Mouse (Mus musculus) CD8-positive naive resting alpha-beta T cell, adult 2 months (primary cell): ENCODE results near the gene Pwp2.
"Not testable (repeated sequence)": the region's sequence is repeated elsewhere in the genome, so short reads cannot be mapped to it uniquely, and the experiment has no call there.

Source experiments
- DNase-seq, 2 experiments: peaks; one replicate each; pipeline ENCODE4 v3.0.0; 2022; ENCODE audit warnings: low read depth in 2 of 2, low spot score in 2 of 2

Pwp2 gene

DNA sequence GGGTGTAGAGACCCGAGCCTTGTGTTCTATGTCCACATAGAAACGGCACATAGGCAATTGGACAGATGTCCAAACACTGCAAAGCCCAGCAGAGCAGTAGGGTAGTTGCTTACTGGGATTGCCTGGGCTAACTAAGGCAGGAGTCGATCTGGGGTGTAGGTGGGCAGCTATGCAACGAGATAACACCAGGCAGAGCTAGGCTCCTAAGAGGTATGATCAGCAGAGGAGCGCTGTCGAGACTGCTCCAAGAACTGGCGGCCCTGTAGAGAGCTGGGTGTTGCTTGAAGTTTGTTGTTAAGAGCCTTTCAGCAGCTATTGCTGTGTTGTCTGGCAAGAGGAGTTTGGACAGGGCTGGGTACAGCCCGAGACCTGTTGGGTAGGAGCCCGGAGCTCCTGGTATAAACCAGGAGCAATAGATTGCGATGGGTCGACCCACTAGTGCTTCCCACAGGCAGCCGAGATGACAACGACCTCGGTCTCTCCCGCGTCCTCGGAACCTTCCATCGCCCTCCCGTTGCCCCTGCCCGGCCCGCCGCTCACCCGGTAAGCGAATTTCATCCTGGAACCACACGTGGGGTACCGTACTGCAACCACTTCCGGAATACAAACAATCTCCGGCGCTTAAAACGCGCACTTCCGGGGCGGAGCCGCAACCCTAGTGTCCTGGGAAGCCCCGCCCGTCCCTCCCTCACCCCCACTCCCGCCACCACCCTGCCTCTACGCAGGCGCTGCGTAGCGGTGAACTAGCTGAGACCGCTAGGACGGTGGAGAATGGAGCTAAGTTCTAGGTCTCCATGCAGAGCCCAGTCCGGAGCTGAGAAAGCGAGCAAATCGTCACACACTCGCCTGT, at the start of gene Pwp2:
Pwp2 (minus strand) TSS at position 619 of the 850 bp plus-strand sequence.
- peak; percentile 83 to 87 for DNase-seq

DNA sequence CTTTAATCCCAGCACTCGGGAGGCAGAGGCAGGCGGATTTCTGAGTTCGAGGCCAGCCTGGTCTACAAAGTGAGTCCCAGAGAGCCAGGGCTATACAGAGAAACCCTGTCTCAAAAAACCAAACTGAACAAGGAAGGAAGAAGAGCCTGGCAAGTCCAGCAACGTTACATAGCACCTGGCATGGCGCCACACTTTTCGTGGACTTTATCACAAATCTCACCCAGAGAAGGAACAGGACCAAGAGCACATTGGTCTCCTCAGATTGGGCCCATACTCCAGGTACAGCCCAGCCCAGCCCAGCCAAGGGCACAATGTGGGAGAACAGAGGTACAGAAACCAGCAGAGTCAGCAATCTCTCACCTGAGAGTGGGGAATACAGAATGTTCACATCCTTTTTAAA, 48.8 kb upstream of the Pwp2 start:
- DNase-seq, result no peak

DNA sequence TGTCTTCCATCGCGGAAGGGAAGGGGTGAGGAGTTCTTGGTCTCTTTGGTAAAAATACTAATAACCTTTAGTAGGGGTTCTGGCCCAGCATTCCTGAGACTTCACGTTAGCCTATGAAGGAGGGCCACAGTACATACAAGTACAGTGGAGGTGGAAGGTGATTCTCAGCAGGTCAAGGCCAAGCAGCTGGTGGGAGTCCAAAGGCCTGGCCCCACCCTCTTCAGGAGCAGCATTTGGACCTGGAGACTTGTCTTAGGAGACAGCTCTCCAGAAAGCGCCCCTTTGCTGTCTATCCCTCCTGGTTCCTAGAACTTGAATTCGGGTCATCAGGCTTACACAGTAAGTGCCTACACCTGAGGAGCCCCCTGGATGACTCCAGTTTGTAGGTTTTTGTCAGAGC, 48.2 kb upstream of the Pwp2 start:
- DNase-seq, result no peak

DNA sequence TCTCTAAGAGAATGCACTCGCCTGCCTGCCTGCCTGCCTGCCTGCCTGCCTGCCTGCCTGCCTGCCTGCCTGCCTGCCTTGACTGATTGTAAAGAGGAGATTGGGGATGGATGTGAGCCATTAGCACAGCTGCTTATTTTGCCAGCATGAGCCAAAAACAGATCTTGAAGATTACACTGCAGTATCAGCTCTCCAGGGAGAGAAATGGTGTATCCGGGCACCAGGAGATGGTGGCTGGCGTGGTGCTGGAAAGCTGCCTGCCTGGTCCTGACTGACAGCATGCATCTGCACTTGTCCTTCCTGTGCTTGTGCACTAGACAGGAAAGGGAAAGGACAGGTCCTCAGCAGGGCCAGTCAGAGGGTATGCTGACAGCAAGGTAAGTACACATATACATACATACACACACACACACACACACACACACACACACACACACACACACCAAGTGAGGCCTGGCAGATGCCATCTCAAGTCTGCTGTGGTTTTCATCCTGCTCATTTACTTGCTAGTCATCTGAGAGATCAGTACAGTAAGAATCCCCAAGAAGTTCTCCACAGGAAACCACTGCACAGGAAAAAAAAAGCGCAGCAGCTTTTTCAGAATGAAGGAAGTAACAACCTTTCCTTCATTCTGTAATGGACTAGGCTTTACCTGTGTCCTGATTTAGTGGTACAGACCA, 47.5 kb upstream of the Pwp2 start:
- DNase-seq, result no peak

DNA sequence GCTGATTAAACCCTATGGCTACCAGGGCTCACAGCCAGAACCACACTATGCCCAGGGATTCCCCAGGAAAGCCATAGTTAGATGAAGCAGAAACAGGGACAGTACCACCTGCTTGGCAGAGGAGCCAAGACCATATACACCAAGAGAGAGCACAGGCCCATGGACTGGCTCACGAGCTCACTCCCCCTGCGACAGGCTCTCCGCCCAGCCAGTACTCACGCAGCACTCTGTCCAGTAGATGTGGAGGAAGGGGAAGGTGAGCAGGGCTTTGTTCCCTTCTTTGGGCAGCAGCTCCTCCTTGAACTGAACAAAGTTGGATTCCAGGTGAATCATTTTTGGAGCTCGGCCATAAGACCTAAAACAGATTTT, 43.6 kb upstream of the Pwp2 start:
- DNase-seq, result no peak

DNA sequence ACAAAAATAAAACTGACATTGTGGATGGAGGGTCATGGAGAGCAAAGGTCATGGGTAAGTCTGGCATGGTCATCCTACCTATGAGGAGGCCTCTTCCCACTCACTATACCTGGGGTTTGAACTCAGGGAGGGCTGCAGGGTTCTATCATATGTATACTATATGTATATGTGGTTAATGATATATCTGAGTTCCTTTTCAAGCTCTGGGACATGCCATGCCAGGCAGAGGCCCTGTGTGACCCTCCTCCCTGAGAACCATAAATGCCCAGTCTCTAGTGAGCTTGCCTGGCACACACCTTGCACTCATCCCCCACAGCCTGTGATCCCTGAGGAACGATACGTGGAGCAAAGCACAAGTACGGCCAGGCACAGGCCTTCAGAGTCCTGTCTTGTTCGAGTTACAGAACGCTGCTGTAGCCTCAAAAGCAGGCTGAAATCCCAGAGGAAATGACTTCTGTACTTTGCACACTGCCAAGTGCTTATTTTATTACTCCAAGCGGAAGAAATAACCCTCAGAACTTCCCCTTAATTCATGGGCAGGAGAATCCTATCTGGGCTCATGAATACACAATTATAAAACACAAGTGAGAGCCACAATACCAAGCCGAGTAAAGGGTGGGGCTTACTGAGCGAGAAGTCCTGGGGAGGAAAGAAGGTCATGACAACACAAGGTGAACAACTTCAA, 43.1 kb upstream of the Pwp2 start:
- DNase-seq, result no peak

DNA sequence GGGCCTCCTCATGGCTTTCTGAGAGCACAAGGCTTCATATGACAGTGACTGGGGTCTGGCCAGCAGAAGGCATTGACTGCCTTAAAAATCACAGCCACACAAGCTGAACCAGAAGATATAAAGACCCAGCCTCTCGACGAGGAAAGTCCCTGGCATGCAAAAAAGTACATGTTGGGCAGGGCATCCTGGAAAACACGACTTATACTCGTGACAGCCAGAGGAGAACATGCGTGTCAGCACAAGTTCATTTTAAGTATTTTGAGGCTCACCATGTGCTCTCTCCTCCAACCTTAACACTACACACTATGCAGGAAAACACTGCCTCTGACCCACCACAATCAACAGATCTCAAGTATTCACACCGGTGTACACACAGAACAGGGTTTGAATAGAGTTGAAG, 39.2 kb upstream of the Pwp2 start:
- DNase-seq, result no peak

DNA sequence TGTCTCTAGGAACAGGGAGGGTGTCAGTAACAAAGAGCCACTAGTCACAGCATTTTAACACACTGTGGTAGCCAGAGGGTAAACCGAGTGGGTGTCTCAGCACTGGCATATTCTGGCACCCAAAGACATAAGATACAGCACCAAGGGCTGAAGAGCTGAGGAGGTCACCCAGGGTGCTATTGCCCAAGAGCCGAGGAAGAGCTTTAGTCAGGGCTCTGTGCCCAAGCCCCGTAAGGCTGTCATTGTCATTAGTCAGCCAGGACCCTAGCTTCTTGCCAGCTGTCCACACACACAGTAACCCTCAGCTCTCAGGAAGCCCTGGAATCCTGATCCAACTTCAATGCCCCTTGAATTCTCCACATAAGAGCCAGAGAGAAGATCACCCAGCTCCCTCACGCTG, 38.0 kb upstream of the Pwp2 start:
- no peak for DNase-seq

DNA sequence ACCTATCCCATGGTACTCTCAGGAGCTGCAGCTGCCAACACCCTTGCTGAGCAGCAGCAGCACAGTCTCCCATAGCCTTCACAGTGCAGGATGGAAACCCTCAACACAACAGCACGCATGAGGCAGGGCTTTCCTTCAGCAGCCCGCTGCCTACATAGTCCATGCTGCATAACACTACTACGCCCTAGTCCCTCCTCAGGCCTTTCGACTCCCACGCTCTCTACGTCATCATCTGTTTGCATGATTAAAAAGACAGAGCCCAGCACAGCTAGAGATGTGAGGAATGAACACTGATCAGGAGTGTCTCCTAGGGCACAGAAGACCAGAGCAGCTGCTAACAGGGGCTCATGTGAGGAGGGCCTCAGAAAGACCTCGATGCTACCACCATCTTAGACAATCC, 36.4 kb upstream of the Pwp2 start:
- no peak for DNase-seq

DNA sequence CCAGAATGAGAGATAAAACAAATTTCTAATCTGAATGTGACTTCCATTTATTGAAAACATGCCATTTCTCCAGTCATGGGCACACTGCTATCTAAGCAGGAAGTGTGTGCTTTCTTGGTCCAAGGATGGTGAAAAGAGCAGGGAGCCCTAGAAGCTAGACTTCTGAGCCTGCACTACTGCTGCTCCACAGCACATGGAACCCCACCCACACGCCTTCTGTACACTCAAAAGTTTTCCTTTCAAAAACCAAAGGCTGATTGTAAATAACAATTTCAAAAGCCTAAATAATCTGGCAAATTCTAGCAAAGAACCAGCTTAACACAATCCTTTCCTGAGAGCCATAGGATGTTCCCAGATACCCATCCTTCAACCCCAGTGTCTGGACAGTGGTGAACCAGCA, 34.6 kb upstream of the Pwp2 start:
- DNase-seq, result no peak

DNA sequence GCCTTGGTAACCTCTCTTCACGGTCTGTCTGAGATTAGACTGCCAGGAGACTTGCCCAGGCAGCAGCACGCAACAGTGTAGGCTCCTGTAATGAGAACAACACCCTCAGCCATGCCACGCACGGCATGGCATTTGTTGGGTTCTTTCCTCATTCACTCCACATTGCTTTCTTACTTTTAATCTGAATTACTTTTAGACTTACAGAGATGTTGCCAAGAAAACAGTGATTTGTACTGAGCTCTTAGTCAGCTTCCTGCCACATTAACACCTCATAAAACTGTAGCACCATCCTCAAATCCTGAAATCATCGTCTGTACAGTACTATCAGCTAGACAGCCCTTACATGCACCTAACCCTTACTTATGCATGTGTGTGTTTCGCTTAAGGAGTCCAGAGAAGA, 33.6 kb upstream of the Pwp2 start:
- no peak for DNase-seq

DNA sequence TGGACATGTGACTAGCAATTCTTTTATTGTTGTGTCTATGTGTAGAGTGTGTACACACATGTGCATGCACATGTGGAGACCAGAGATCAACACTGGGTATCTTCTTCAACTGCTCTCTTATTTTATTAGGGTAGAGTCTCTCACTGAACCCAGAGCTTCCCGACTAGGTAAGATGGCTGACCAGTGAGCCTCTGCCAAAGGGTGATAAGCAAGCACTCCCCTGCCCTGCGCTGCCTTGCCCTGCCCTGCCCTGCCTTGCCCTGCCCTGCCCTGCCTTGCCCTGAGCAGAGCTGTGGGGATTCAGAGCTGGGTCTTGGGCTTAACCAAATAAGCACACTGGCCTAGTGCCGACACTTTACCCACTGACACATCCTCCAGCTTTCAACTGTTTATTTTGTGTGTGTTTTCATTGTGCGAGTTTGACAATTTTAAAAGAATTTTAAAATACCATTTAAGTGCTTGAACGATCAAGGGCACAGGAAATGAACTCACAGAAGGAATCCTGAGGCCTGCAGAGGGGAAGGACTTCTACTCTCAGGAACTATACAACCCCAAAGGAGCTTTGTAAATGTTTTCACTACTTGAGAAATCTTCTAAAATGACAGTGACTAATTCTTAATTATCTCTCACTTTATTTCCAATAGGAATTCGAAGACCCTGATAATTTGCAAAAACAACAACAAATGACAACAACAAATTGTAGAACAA, 31.6 kb upstream of the Pwp2 start:
- DNase-seq, result no peak

DNA sequence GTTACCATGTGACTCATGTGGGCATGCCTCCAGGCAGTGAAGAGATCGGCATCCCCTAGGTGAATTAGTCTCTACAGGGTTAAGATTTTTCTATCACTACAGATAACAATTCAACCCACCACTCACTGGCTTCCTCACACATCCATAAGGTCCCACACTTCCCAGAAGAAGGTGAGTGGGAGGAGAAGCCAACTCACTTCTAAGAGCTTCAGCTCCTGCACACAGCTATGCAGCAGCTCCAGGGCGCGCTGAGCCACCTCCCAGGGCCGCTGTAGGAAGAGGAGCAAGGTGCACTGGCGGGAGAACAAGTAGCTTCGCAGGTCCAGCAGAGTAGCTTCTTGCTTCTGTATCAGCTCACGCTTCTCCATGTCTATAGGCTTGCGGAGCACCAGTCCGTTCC, 29.4 kb upstream of the Pwp2 start:
- DNase-seq, result no peak

DNA sequence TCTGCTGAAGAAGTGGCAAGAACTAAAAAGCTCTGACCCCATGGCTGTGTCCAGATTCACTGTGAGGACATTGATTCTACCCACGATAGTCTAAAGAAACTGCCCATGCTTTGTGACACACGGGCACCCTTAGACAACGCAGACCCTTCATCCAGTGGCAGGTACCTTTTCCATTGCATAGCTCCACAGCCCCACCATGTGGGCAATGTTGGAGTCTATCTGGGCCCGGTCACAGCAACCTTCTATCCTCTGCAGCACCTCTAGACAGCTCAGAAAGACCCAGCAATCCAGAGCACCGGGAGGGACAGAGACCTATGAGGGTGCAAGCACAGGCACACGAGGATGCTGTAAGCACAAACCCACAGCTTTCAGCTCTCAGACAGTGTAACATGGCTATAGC, 26.4 kb upstream of the Pwp2 start:
- no peak for DNase-seq

DNA sequence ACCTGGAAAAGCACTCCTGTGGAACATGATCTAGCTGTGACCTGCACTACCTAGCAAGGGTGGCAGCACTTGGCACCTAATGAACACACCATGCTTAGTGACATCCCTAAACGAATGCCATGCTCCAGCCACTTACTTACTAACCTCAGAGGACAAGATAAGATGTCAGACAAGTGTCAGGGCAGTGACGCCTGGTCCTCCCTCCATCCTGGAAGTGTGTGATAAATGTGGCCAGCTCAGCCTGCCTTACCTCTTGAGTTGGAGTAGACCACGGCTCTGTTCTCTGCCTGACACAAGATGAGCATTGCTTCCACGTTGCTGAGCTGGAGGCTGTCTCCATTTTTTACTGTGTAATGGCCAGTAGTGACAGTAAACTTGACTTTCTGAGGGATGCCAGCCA, 16.2 kb upstream of the Pwp2 start:
- DNase-seq, result no peak

DNA sequence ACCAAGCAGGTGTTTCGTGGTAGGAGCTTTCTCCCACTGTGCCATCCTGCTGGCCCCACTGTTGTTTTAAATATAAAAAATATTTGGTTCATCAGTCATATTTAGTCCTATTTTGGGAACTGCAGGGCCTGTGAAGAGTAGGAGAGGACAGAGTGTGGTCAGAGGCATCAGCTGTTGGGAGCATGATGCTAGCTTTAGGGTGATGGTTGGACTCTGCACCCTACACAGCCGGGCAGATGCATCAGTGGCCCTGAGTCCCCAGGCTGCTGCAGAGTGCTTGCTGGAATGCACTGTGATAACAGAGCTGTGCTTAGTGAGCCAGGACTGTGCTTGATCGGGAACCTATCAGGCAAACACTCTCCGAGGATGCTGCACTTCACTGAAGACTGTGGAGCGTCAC, 8.0 kb upstream of the Pwp2 start:
- no peak for DNase-seq

DNA sequence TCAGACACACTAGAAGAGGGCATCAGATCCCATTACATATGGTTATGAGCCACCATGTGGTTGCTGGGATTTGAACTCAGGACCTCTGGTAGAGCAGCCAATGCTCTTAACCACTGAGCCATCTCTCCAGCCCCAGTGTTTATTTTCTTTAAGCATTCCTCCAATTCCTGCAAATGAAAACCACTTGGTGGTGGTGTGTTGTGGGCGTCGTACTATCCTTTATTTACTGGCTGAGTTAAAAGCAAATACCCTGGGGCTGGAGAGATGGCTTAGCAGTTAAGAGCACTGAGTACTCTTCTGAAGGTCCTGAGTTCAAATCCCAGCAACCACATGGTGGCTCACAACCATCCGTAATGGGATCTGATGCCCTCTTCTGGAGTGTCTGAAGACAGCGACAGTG, 1.1 kb upstream of the Pwp2 start:
- not testable (repeated sequence) for DNase-seq

DNA sequence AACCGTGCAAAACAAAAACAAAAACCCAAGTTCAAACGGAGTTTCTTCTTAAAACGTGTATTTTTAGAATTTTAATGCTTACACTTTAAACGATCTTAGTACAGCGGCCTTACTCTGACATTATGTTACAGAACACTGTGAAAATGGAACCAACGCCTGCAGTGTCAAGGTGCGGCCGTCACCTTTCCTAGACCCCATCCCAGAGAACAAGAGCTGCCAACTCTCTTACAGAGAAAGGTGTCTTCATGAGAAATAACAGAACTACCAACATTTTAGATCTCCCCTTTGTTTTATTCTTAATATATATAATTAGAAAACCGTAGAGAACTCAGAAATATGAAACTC, 404 bp upstream of the Pwp2 start:
- DNase-seq, result no peak

DNA sequence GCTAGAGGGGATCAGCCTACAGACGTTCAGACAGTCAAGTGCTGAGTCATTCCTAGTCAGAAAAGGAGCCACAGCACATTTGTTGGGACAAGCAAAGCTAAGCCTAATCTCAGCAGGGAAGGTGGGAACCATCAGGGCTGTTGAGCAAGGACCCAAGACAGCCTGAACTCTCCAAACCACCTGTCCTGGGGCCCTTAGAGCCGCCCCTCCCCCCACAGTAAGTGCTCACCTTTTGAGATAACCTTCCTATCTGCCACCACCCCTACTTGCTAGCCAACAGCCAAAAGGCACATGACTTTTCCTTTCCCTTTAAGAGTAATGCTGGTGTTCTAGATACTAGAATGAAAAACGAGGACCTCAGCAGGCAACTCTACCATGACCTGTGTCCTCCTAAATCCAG, 1.4 kb downstream of the Pwp2 start:
- DNase-seq, result no peak

DNA sequence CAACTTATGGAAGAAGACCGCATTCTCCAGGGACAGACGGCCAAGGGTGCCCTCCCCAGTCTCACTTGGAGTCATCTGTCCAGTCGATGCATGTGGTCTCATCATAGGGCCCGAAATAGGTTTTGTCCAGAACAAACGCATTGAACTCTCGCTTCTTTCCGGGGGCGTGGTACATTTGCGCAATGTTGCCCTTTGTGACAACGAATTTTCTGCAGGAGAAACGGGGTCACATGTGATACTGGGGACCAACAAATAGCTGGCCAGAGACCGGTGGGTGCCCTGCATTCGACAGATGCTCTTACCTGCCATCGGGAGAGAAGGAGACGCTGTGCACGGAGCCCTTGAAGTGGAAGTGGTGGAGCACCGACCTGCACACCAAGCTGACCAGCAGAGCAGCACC, 2.6 kb downstream of the Pwp2 start:
- no peak for DNase-seq

DNA sequence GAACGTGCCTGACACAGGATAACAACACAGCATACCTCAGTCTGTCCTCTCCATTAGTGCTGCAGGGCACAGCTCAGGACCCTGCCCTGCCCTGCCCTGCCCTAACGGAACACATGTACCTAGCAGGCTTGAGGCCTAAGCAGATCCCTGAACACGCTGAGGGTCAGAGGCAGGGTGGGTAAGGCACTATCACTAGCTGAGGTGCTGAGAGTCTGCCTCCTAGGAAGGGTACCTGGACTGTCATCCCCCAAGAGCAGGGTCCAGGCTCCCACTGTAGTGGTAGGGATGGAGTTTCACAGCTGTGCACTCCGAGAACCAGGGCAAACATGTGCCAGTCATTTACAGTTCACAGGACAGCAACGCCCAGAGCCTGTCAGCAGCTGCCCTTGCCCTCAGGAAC, 10.5 kb downstream of the Pwp2 start:
- no peak for DNase-seq

DNA sequence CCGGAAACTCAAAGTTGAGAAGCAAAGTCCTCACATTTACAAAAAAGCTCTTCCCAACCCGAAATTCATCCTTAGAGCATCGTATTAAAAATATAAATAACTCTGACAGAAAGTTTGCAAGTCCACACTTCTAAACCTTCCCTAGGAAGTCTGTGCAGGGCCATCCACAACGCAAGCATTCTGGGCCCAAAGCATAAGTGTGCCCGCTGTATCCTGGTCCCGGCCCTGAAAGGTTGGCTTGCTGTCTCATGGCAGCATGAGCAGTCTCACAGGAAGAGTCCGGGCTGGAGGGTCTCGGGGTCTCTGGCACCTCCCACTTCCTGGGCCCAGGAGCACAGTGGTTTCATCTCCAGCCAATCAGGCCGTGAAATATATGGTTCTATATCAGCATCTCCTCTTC, 13.4 kb downstream of the Pwp2 start:
- no peak for DNase-seq
